Mouse (Mus musculus) olfactory bulb, adult 2 months (tissue): ENCODE measurements around the gene Thap12. TPM values are rescaled to one million over a fixed set of nuclear protein-coding genes. Genes with fewer than 3 reads are reported as not detected.

ENCODE experiments used
- H3K27ac ChIP-seq: fragments of 200-500 bp; 2 replicates; pipeline ENCODE4 v1.5.1; 2012; ENCODE audit warnings: low read depth, low read length; ENCODE audit not compliant: insufficient read depth
- H3K4me1 ChIP-seq: fragments of 200-500 bp; 2 replicates; pipeline ENCODE4 v1.6.1; 2012; ENCODE audit warnings: low read length; ENCODE audit not compliant: control insufficient read depth, insufficient read depth
- H3K4me3 ChIP-seq: fragments of 200-500 bp; 2 replicates; pipeline ENCODE4 v1.5.1; 2012; ENCODE audit warnings: mild to moderate bottlenecking, low read depth, low read length, moderate library complexity; ENCODE audit not compliant: insufficient read depth
- CTCF ChIP-seq: fragments of 200-500 bp; IDR thresholded peaks from 2 replicates; pipeline ENCODE4 v1.5.1; 2012; ENCODE audit warnings: low read depth, mild to moderate bottlenecking, low read length, moderate library complexity; ENCODE audit not compliant: insufficient read depth
- POLR2A ChIP-seq: fragments of 200-500 bp; IDR thresholded peaks from 2 replicates; pipeline ENCODE4 v1.6.1; 2012; ENCODE audit warnings: mild to moderate bottlenecking, low read depth, low read length, moderate library complexity; ENCODE audit not compliant: insufficient read depth
- WGBS: fragments of 180-500 bp; shearing (Covaris S2); methylation state at CpG from one replicate; pipeline ENCODE4 v1.1.7; 2018; 5-methylcytosine and 5-hydroxymethylcytosine counted together
- polyA plus RNA-seq: library from polyadenylated mRNA; stranded (reverse); fragments of >200 nt; gene quantifications from 2 replicates; pipeline ENCODE4 v1.2.4, GENCODE M21; 2012; ENCODE audit warnings: low replicate concordance; ENCODE audit not compliant: missing spikeins, insufficient read depth, insufficient read length

Thap12 gene
- polyA plus RNA-seq, 1 experiment = not detected

DNA sequence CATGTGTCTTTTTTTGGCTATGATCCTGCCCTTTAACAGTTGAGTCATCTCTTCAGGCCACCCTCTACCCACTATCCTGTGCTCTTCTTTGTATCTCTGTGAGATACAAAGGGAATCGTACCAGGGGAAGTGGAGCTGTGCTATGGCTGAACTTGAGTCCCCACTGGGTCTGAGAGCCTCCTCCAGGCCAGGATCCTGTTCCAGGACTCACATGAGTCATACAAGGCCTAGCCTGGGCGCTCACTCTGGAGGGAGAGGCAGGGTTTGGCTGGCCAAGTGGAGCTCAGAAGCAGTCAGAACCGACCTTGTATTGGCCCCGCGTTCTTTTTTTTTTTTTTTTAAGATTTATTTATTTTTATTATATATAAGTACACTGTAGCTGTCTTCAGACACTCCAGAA, 57.2 kb downstream of the Thap12 start:
- TF ChIP-seq POLR2A (no peak), CTCF (no peak)
- no peak overlapping the region for H3K27ac ChIP-seq
- WGBS = 84% methylated on average over 5 of the region's 5 CpGs
- H3K4me1 ChIP-seq = 0 out of 2 replicates have a peak, but pooled peaks cover 2% of the 10 kb centered on the region
- no peak overlapping the region for H3K4me3 ChIP-seq

DNA sequence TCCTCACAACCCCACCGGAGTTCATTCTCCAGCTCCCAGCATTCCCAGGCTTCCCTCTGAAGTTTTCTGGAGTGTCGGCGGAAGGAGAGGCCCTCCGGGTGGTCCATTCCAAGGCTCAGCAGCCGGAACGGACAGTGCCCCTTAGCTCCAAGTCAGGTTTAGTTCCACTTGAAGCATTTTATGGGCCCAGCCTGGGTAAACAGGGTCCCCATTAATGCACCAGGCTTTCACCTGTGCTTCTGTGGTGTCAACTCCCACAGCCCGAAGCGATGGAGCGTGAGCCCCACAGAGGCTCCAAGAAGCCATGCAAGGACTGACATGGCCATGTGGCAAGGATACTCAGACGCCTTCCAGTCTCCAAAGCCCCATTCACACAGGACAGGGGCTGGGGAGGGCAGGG, 61.0 kb downstream of the Thap12 start:
- TF ChIP-seq POLR2A (no peak), CTCF (no peak)
- Histone ChIP-seq H3K4me1 (0 out of 2 replicates have a peak, but pooled peaks cover 2% of the 10 kb centered on the region), H3K4me3 (no peak overlapping the region), H3K27ac (no peak overlapping the region)
- WGBS = 90% methylated on average over 10 of the region's 10 CpGs

DNA sequence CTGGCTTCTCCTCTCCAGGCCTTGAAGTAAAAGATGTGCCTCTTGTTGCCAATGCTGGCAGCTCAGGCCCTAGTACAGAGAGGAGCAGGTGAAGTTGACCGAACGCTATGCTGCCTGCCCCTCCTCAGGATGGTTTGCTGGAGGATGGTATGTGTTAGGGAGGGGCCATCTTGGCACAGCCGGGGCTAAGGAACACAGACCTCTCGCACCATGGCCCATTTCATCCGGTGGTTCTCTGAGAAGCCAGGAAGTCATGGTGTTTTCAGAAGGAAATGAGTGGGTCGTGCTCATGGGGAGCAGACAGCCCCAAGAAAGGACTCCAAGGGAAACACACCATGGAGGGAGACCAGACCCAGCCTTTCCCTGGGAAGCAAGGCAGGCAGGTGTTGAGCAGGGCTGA, 64.4 kb downstream of the Thap12 start:
- 91% methylated on average over 6 of the region's 6 CpGs for WGBS

More for the DNA sequence above, 64.4 kb downstream of the Thap12 start:
- H3K27ac ChIP-seq = no peak overlapping the region
- H3K4me3 ChIP-seq = no peak overlapping the region
- H3K4me1 ChIP-seq = 0 out of 2 replicates have a peak, but pooled peaks cover 3% of the 10 kb centered on the region
- no peak for TF ChIP-seq CTCF
- TF ChIP-seq POLR2A = no peak

Other genes with a start within 250 kb of the Thap12 start
- not detected in 2 replicates for gene Lrrc32, start 213.8 kb upstream of the Thap12 start, polyA plus RNA-seq
- gene Emsy, start 46.3 kb upstream of the Thap12 start, polyA plus RNA-seq = not detected in 2 replicates
- gene Wnt11, start 132.0 kb downstream of the Thap12 start, polyA plus RNA-seq = not detected in 2 replicates